Mouse (Mus musculus): ENCODE measurements around the gene Harbi1. TPM values are rescaled to one million over a fixed set of nuclear protein-coding genes. Genes with fewer than 3 reads are reported as not detected.
A peak's percentile ranks its signal among the peaks of the same experiment; 100 is the strongest.

Harbi1 gene
- polyA plus RNA-seq (2012; fragmentation: generic; extraction: Trizol): 3.8 TPM
- long read RNA-seq, experiment 1, partial matches to known transcripts: 1 of 5 reads
- long read RNA-seq, experiment 1, other reads (novel, unspliced or antisense): 1 of 5 reads
- long read RNA-seq, experiment 2, transcript Harbi1-201 (3 exons, 2,308 nt): major isoform, 18 of 37 reads
- long read RNA-seq, experiment 2, partial matches to known transcripts: 0 of 37 reads
- long read RNA-seq, experiment 2, other reads (novel, unspliced or antisense): 19 of 37 reads

GRCm38 (mm10) chr2:91710272-91711234 lies at the start of gene Harbi1, which contains the start of gene Atg13:
Gene Harbi1, plus strand, starts transcription at chr2:91710852.
Gene Atg13, minus strand, starts transcription at chr2:91710576.
- H3ac ChIP-seq (ENCODE audit: control insufficient read depth, insufficient read length, low read depth): peak within 1 kb of the TSS; percentile 67
- H3K36me3 ChIP-seq (ENCODE audit: control insufficient read depth, insufficient read depth): no peaks in the 10 kb centered on the region
- H3K27me3 ChIP-seq (ENCODE audit: control insufficient read depth, insufficient read depth, insufficient read length): no peaks in the 10 kb centered on the region
- peak within 1 kb of the TSS; percentile 98 for H3K4me3 ChIP-seq (ENCODE audit: insufficient read depth, poor library complexity, severe bottlenecking)
- peaks cover 7% of the 10 kb centered on the region for H3K79me3 ChIP-seq (ENCODE audit: low read depth)
- TF ChIP-seq USF1 (IDR thresholded peaks at IDR 0.05; ENCODE audit: low read depth) (no peak), MYOG (IDR thresholded peaks at IDR 0.05; ENCODE audit: control insufficient read depth, extremely low read depth, insufficient read length) (no peak), CEBPB (IDR thresholded peaks at IDR 0.05; ENCODE audit: low read depth) (no peak), CTCF (IDR thresholded peaks at IDR 0.05; ENCODE audit: control insufficient read depth, insufficient read depth, insufficient read length) (no peak), MAX (IDR thresholded peaks at IDR 0.05) (peak; percentile 29), FOSL1 (IDR thresholded peaks at IDR 0.05; ENCODE audit: insufficient read depth, low read length, poor library complexity, severe bottlenecking) (no peak)
- peaks cover 17% of the 10 kb centered on the region for H3K79me2 ChIP-seq (ENCODE audit: control insufficient read depth, insufficient read depth)

GRCm38 (mm10) chr2:91660981-91661380 lies 49.7 kb upstream of the Harbi1 start:
- Histone ChIP-seq H3ac (ENCODE audit: control insufficient read depth, insufficient read length, low read depth) (no peak overlapping the region), H3K79me2 (ENCODE audit: control insufficient read depth, insufficient read depth) (no peaks in the 10 kb centered on the region), H3K4me3 (ENCODE audit: insufficient read depth, poor library complexity, severe bottlenecking) (no peak overlapping the region), H3K79me3 (ENCODE audit: low read depth) (no peaks in the 10 kb centered on the region), H3K27me3 (ENCODE audit: control insufficient read depth, insufficient read depth, insufficient read length) (no peaks in the 10 kb centered on the region), H3K36me3 (ENCODE audit: control insufficient read depth, insufficient read depth) (peaks cover 62% of the 10 kb centered on the region)
- TF ChIP-seq FOSL1 (IDR thresholded peaks at IDR 0.05; ENCODE audit: insufficient read depth, low read length, poor library complexity, severe bottlenecking) (no peak), CEBPB (IDR thresholded peaks at IDR 0.05; ENCODE audit: low read depth) (no peak), CTCF (IDR thresholded peaks at IDR 0.05; ENCODE audit: control insufficient read depth, insufficient read depth, insufficient read length) (no peak), USF1 (IDR thresholded peaks at IDR 0.05; ENCODE audit: low read depth) (no peak), MYOG (IDR thresholded peaks at IDR 0.05; ENCODE audit: control insufficient read depth, extremely low read depth, insufficient read length) (no peak), MAX (IDR thresholded peaks at IDR 0.05) (no peak), MYOD1 (IDR thresholded peaks at IDR 0.05; ENCODE audit: control insufficient read depth, insufficient read length, low read depth) (no peak)

- H3K36me3 ChIP-seq (ENCODE audit: control insufficient read depth, insufficient read depth): peaks cover 67% of the 10 kb centered on the region
- TF ChIP-seq CTCF (IDR thresholded peaks at IDR 0.05; ENCODE audit: control insufficient read depth, insufficient read depth, insufficient read length) (no peak), MYOG (IDR thresholded peaks at IDR 0.05; ENCODE audit: control insufficient read depth, extremely low read depth, insufficient read length) (no peak), USF1 (IDR thresholded peaks at IDR 0.05; ENCODE audit: low read depth) (no peak), CEBPB (IDR thresholded peaks at IDR 0.05; ENCODE audit: low read depth) (no peak), MAX (IDR thresholded peaks at IDR 0.05) (no peak), FOSL1 (IDR thresholded peaks at IDR 0.05; ENCODE audit: insufficient read depth, low read length, poor library complexity, severe bottlenecking) (no peak), MYOD1 (IDR thresholded peaks at IDR 0.05; ENCODE audit: control insufficient read depth, insufficient read length, low read depth) (no peak)
- no peak overlapping the region for H3ac ChIP-seq (ENCODE audit: control insufficient read depth, insufficient read length, low read depth)
- H3K4me3 ChIP-seq (ENCODE audit: insufficient read depth, poor library complexity, severe bottlenecking): no peak overlapping the region
- no peaks in the 10 kb centered on the region for H3K79me2 ChIP-seq (ENCODE audit: control insufficient read depth, insufficient read depth)
- H3K27me3 ChIP-seq (ENCODE audit: control insufficient read depth, insufficient read depth, insufficient read length): no peaks in the 10 kb centered on the region
- H3K79me3 ChIP-seq (ENCODE audit: low read depth): no peaks in the 10 kb centered on the region
Observed at GRCm38 (mm10) chr2:91664780-91665179, 45.9 kb upstream of the Harbi1 start.

GRCm38 (mm10) chr2:91666386-91666910 lies 44.2 kb upstream of the Harbi1 start:
- H3K36me3 ChIP-seq (ENCODE audit: control insufficient read depth, insufficient read depth): peaks cover 71% of the 10 kb centered on the region

GRCm38 (mm10) chr2:91667747-91668146 lies 42.9 kb upstream of the Harbi1 start:
- TF ChIP-seq USF1 (IDR thresholded peaks at IDR 0.05; ENCODE audit: low read depth) (no peak), FOSL1 (IDR thresholded peaks at IDR 0.05; ENCODE audit: insufficient read depth, low read length, poor library complexity, severe bottlenecking) (no peak), CEBPB (IDR thresholded peaks at IDR 0.05; ENCODE audit: low read depth) (no peak), MYOD1 (IDR thresholded peaks at IDR 0.05; ENCODE audit: control insufficient read depth, insufficient read length, low read depth) (no peak), MAX (IDR thresholded peaks at IDR 0.05) (no peak), CTCF (IDR thresholded peaks at IDR 0.05; ENCODE audit: control insufficient read depth, insufficient read depth, insufficient read length) (no peak), MYOG (IDR thresholded peaks at IDR 0.05; ENCODE audit: control insufficient read depth, extremely low read depth, insufficient read length) (no peak)
- no peaks in the 10 kb centered on the region for H3K79me2 ChIP-seq (ENCODE audit: control insufficient read depth, insufficient read depth)
- peaks cover 81% of the 10 kb centered on the region for H3K36me3 ChIP-seq (ENCODE audit: control insufficient read depth, insufficient read depth)
- no peaks in the 10 kb centered on the region for H3K27me3 ChIP-seq (ENCODE audit: control insufficient read depth, insufficient read depth, insufficient read length)
- no peaks in the 10 kb centered on the region for H3K79me3 ChIP-seq (ENCODE audit: low read depth)
- H3K4me3 ChIP-seq (ENCODE audit: insufficient read depth, poor library complexity, severe bottlenecking): no peak overlapping the region
- no peak overlapping the region for H3ac ChIP-seq (ENCODE audit: control insufficient read depth, insufficient read length, low read depth)

More at GRCm38 (mm10) chr2:91666386-91666910, 44.2 kb upstream of the Harbi1 start:
- no peak overlapping the region for H3ac ChIP-seq (ENCODE audit: control insufficient read depth, insufficient read length, low read depth)
- H3K27me3 ChIP-seq (ENCODE audit: control insufficient read depth, insufficient read depth, insufficient read length): no peaks in the 10 kb centered on the region
- H3K4me3 ChIP-seq (ENCODE audit: insufficient read depth, poor library complexity, severe bottlenecking): no peak overlapping the region
- H3K79me3 ChIP-seq (ENCODE audit: low read depth): no peaks in the 10 kb centered on the region
- TF ChIP-seq CEBPB (IDR thresholded peaks at IDR 0.05; ENCODE audit: low read depth) (no peak), FOSL1 (IDR thresholded peaks at IDR 0.05; ENCODE audit: insufficient read depth, low read length, poor library complexity, severe bottlenecking) (no peak), MYOD1 (IDR thresholded peaks at IDR 0.05; ENCODE audit: control insufficient read depth, insufficient read length, low read depth) (no peak), CTCF (IDR thresholded peaks at IDR 0.05; ENCODE audit: control insufficient read depth, insufficient read depth, insufficient read length) (no peak), MYOG (IDR thresholded peaks at IDR 0.05; ENCODE audit: control insufficient read depth, extremely low read depth, insufficient read length) (no peak), USF1 (IDR thresholded peaks at IDR 0.05; ENCODE audit: low read depth) (no peak), MAX (IDR thresholded peaks at IDR 0.05) (no peak)
- H3K79me2 ChIP-seq (ENCODE audit: control insufficient read depth, insufficient read depth): no peaks in the 10 kb centered on the region
